Mouse (Mus musculus) ES-CJ7 (cell line): ENCODE measurements at regions not wholly inside any gene's neighbourhood (a gene's known extent, or its start where the extent isn't known, plus 50 kb on each side); places are given as distances from the start of the nearest gene placed in this dataset.

Experiments
- DNase-seq: peaks from one replicate; pipeline ENCODE4 v3.0.0; 2011; ENCODE audit warnings: low read depth, low spot score

- DNase-seq: no peak
Measured at GRCm38 (mm10) chr8:77850523-77850922, 126.3 kb upstream of the Ednra start.

- no peak for DNase-seq
Measured at GRCm38 (mm10) chr8:77870264-77870663, 146.0 kb upstream of the Ednra start.

GRCm38 (mm10) chr8:77872771-77873170 lies 148.5 kb upstream of the Ednra start:
- DNase-seq: no peak

- DNase-seq: peak; percentile 53
Measured at GRCm38 (mm10) chr8:77919776-77920175, 195.5 kb upstream of the Ednra start.

- DNase-seq: no peak
Measured at GRCm38 (mm10) chr8:77921868-77922267, 197.6 kb upstream of the Ednra start.

- no peak for DNase-seq
Measured at GRCm38 (mm10) chr8:77947702-77948101, 223.4 kb upstream of the Ednra start.

- DNase-seq: no peak
Measured at GRCm38 (mm10) chr8:77949640-77950039, 225.4 kb upstream of the Ednra start.

- peak; percentile 60 for DNase-seq
Measured at GRCm38 (mm10) chr8:77958814-77959372, 234.6 kb upstream of the Ednra start.

- DNase-seq: no peak
Measured at GRCm38 (mm10) chr8:77963102-77963698, 238.9 kb upstream of the Ednra start.

GRCm38 (mm10) chr8:77970378-77970777 lies 242.7 kb upstream of the Ttc29 start:
- peak; percentile 61 for DNase-seq

- DNase-seq: no peak
Measured at GRCm38 (mm10) chr8:77973714-77974113, 239.4 kb upstream of the Ttc29 start.

- no peak for DNase-seq
Measured at GRCm38 (mm10) chr8:77979106-77979505, 234.0 kb upstream of the Ttc29 start.

- DNase-seq: no peak
Measured at GRCm38 (mm10) chr8:77980701-77981100, 232.4 kb upstream of the Ttc29 start.

- no peak for DNase-seq
Measured at GRCm38 (mm10) chr8:77982031-77982430, 231.1 kb upstream of the Ttc29 start.

- DNase-seq: no peak
Measured at GRCm38 (mm10) chr8:77983476-77983875, 229.6 kb upstream of the Ttc29 start.

GRCm38 (mm10) chr8:77987237-77987636 lies 225.9 kb upstream of the Ttc29 start:
- no peak for DNase-seq

GRCm38 (mm10) chr8:77988291-77989056 lies 224.6 kb upstream of the Ttc29 start:
- DNase-seq: no peak

- DNase-seq: peak; percentile 64
Measured at GRCm38 (mm10) chr8:77991050-77991449, 222.0 kb upstream of the Ttc29 start.

GRCm38 (mm10) chr8:78000303-78000702 lies 212.8 kb upstream of the Ttc29 start:
- no peak for DNase-seq

- no peak for DNase-seq
Measured at GRCm38 (mm10) chr8:78001656-78002055, 211.4 kb upstream of the Ttc29 start.

- DNase-seq: no peak
Measured at GRCm38 (mm10) chr8:78002071-78002470, 211.0 kb upstream of the Ttc29 start.

GRCm38 (mm10) chr8:78003888-78004543 lies 209.1 kb upstream of the Ttc29 start:
- peak; percentile 83 for DNase-seq
